Mouse (Mus musculus) stomach, embryonic 14.5 days (tissue): ENCODE data around the gene Skap1. TPM values are rescaled to one million over a fixed set of nuclear protein-coding genes. Genes with fewer than 3 reads are reported as not detected.

ENCODE experiments used
- ATAC-seq: fragments of 200-750 bp; cut with Nextera tagmentation; 2 replicates; pipeline ENCODE4 v1.8.0; 2017; ENCODE audit warnings: low read depth, moderate TSS enrichment; ENCODE audit not compliant: insufficient number of reproducible peaks, insufficient read depth, low FRiP score
- H3K27ac ChIP-seq: fragments of 300-500 bp; sonication (generic); 2 replicates; pipeline ENCODE4 v1.5.1; 2014; ENCODE audit warnings: mild to moderate bottlenecking, low read length, moderate library complexity, mixed read lengths
- H3K27me3 ChIP-seq: fragments of 300-500 bp; sonication (generic); 2 replicates; pipeline ENCODE4 v1.6.1; 2014; ENCODE audit warnings: low read length, control low read depth, mixed read lengths; ENCODE audit not compliant: control insufficient read depth, insufficient read depth
- H3K36me3 ChIP-seq: fragments of 300-500 bp; sonication (generic); 2 replicates; pipeline ENCODE4 v1.6.1; 2014; ENCODE audit warnings: mild to moderate bottlenecking, control low read depth, low read length, moderate library complexity, mixed read lengths; ENCODE audit not compliant: control insufficient read depth, insufficient read depth
- H3K4me1 ChIP-seq: fragments of 300-500 bp; sonication (generic); 2 replicates; pipeline ENCODE4 v1.6.1; 2014; ENCODE audit warnings: low read length, control low read depth, mixed read lengths; ENCODE audit not compliant: control insufficient read depth, insufficient read depth
- H3K4me2 ChIP-seq: fragments of 300-500 bp; sonication (generic); replicated peaks from 2 replicates; pipeline ENCODE4 v1.6.1; 2014; ENCODE audit warnings: low read depth, low read length, control low read depth
- H3K4me3 ChIP-seq: fragments of 300-500 bp; sonication (generic); 2 replicates; pipeline ENCODE4 v1.5.1; 2014; ENCODE audit warnings: low read depth, low read length, control low read depth
- H3K9ac ChIP-seq: fragments of 300-500 bp; sonication (generic); replicated peaks from 2 replicates; pipeline ENCODE4 v1.6.1; 2014; ENCODE audit warnings: low read depth, mild to moderate bottlenecking, control low read depth, low read length, moderate library complexity, mixed read lengths
- H3K9me3 ChIP-seq: fragments of 300-500 bp; sonication (generic); 2 replicates; pipeline ENCODE4 v1.6.1; 2016; ENCODE audit warnings: low read depth, low read length, control low read depth; ENCODE audit not compliant: control insufficient read depth
- WGBS: fragments of 180-500 bp; shearing (Covaris S2); extraction: QIAGEN DNeasy Blood & Tissue Kit; methylation state at CpG from one replicate; pipeline ENCODE4 v1.1.7; 2014; 5-methylcytosine and 5-hydroxymethylcytosine counted together
- polyA plus RNA-seq: library from polyadenylated mRNA; unstranded; fragments of >200 nt; fragmentation: Nextera tagmentation; extraction: Ambion mirVana; gene quantifications from 2 replicates; pipeline ENCODE4 v1.2.1, GENCODE M21; 2014

The Skap1 gene
- polyA plus RNA-seq, 1 experiment from 2014 or later, result 0.82 TPM

DNA sequence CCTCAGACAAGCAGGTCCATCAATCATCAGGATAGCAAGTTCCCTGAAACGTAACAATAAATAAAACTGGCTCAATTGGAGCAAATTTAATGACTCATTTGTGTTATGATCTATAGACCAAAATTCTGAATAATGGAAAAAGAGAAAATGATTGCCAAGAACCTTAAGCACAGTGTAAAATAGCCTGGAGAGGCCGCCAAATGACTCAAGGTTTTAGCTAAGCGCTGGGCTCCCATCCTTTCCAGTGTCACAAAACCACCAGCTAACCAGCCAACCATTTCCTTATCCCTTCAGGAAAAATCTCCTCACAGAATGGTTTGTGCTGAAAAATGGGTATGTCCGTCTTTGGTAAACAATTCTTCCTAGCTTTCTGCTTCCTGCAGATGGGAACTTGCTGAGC lies 279.5 kb downstream of the Skap1 start:
- Histone ChIP-seq H3K27me3 (no peaks in the 10 kb centered on the region), H3K4me3 (no peak overlapping the region), H3K9ac (no peak overlapping the region), H3K4me1 (peaks cover 17% of the 10 kb centered on the region; the same call in 1 of the 2 replicates), H3K9me3 (no peaks in the 10 kb centered on the region), H3K36me3 (no peaks in the 10 kb centered on the region), H3K4me2 (no peak overlapping the region), H3K27ac (no peak overlapping the region)
- WGBS, result 62% methylated on average over 4 of the region's 4 CpGs
- ATAC-seq, result no peak

DNA sequence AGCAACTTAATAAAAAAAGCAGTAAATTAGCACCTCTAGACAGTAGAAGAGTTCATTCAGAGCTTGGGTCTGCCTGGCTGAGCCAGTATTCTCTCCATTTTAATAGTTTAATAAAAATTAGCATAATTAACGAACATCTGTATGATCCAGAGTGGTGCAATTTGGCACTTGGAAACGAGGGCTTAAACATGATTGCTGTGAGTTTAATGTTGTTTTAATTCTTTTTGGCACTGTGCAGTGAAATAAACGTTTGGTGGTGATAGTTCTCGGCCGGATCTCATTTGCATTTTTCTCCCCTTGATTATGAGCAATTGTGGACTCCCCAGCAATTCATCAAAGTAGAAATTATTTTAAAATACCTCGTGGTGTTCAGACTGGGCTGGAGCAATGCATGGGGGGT lies 282.3 kb downstream of the Skap1 start:
- WGBS, result 72% methylated on average over 6 of the region's 6 CpGs

DNA sequence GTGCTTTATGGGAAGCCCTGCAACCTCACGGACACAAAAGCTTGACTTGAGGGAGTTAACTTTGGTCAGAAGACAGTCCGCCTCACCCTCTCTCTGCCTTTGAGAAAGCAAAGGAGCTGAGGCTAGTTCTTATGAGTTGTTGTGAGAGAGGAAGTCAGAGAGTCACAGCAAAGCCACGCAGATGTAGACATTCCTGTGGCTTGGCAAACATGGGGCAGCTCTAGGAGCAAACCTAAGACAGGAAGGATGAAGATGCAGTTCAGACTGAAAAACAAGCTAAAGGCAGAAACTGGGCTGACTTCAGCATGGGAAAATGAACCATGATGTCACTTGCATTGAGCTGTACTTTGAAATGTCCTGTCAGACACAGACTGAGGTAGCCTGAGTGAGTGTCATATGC lies 283.2 kb downstream of the Skap1 start:
- Histone ChIP-seq H3K4me3 (no peak overlapping the region), H3K9me3 (no peaks in the 10 kb centered on the region), H3K9ac (no peak overlapping the region), H3K27ac (no peak overlapping the region), H3K27me3 (no peaks in the 10 kb centered on the region), H3K36me3 (no peaks in the 10 kb centered on the region), H3K4me1 (0 out of 2 replicates have a peak, but pooled peaks cover under 1% of the 10 kb centered on the region), H3K4me2 (no peak overlapping the region)
- no peak for ATAC-seq
- 44% methylated on average over 3 of the region's 3 CpGs for WGBS

More for the DNA sequence above, 282.3 kb downstream of the Skap1 start:
- Histone ChIP-seq H3K36me3 (no peaks in the 10 kb centered on the region), H3K27me3 (no peaks in the 10 kb centered on the region), H3K4me3 (no peak overlapping the region), H3K9ac (no peak overlapping the region), H3K9me3 (no peaks in the 10 kb centered on the region), H3K4me2 (no peak overlapping the region), H3K4me1 (peaks cover 9% of the 10 kb centered on the region; the same call in 1 of the 2 replicates), H3K27ac (no peak overlapping the region)
- no peak for ATAC-seq

DNA sequence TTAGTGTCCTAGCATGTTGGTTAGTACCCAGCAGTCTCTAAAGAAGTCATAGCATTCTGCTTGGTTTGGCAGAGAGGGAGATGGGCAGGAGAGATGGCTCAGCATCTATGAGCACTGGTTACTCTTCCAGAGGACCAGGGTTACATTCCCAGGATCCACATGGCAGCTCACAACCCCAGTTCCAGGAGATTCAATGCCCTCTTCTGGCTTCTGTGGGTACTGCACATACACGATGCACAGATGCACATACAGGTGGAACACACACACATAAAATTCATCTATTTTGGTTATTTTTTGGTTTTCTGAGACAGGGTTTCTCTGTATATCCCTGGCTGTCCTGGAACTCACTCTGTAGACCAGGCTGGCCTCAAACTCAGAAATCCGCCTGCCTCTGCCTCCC lies 290.9 kb downstream of the Skap1 start:
- no peak overlapping the region for H3K9ac ChIP-seq
- no peaks in the 10 kb centered on the region for H3K36me3 ChIP-seq
- no peak overlapping the region for H3K4me2 ChIP-seq
- H3K4me3 ChIP-seq, result no peak overlapping the region
- H3K9me3 ChIP-seq, result no peaks in the 10 kb centered on the region
- WGBS, result 96% methylated on average over 2 of the region's 2 CpGs
- H3K27me3 ChIP-seq, result no peaks in the 10 kb centered on the region
- H3K4me1 ChIP-seq, result no peaks in the 10 kb centered on the region
- H3K27ac ChIP-seq, result no peak overlapping the region
- no peak for ATAC-seq

DNA sequence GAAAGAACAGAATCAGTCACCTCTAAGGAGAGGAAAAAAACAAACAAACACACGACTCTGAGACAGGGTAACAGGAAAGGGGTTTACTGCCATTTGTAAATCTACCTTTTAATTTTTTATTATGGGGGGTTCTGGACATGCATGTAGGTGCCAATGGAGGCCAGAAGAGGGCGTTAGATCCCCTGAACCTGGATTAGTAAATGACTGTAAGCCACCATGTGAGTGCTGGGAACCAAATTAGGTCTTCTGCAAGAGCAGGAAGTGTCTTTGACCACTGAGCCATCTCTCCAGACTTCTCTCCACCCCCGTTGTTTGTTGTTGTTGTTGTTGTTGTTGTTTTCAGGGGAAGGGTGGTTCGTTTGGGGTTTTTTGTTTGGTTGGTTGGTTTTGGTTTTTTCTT lies 293.0 kb downstream of the Skap1 start:
- H3K27ac ChIP-seq, result no peak overlapping the region
- 52% methylated on average over 4 of the region's 4 CpGs for WGBS
- no peak overlapping the region for H3K9ac ChIP-seq
- H3K36me3 ChIP-seq, result no peaks in the 10 kb centered on the region
- no peaks in the 10 kb centered on the region for H3K27me3 ChIP-seq
- ATAC-seq, result no peak
- H3K4me1 ChIP-seq, result no peaks in the 10 kb centered on the region
- no peak overlapping the region for H3K4me3 ChIP-seq
- no peaks in the 10 kb centered on the region for H3K9me3 ChIP-seq
- H3K4me2 ChIP-seq, result no peak overlapping the region

DNA sequence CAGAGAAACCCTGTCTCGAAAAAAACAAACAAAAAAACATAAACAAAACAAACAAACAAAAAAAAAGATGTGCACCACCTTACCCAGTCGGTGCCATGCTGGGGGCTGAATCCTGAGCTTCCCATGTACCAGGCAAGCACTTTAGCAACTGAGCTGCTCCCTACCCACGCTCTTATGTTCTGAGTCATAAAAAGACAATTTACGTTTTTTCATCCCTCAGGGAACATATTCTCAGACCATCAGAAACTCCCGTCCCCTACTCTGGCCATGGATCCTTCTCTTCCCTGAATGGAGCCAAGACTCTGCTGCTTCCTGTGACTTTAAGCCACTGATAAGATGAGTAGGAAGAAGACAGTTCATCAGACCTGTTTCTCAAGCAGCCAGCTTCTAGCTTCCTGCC lies 294.0 kb downstream of the Skap1 start:
- Histone ChIP-seq H3K27me3 (no peaks in the 10 kb centered on the region), H3K9ac (no peak overlapping the region), H3K36me3 (no peaks in the 10 kb centered on the region), H3K4me2 (no peak overlapping the region), H3K4me1 (no peaks in the 10 kb centered on the region), H3K4me3 (no peak overlapping the region), H3K9me3 (no peaks in the 10 kb centered on the region), H3K27ac (no peak overlapping the region)
- 72% methylated on average over 5 of the region's 5 CpGs for WGBS
- ATAC-seq, result no peak

DNA sequence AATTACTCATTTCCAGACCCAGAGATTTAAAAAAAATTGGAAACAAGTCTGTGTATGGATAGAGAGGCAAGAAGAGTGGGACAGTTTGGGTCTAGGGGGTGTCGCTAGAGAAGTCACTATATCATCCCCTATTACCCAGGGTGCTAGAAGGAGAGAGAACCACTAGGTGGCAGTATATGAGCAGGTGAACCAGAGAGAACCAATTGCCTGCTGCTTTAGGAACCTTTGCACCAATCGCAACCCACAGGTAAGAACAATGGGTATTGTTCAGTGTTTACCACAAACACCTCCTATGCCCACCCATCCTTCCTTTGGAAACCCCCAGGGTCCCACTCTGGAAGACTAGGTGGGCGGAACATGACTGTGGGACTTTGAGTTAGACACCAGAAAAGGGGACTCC lies 295.6 kb downstream of the Skap1 start:
- Histone ChIP-seq H3K4me2 (no peak overlapping the region), H3K9ac (no peak overlapping the region), H3K36me3 (no peaks in the 10 kb centered on the region), H3K27me3 (no peaks in the 10 kb centered on the region), H3K4me1 (no peaks in the 10 kb centered on the region), H3K9me3 (no peaks in the 10 kb centered on the region), H3K27ac (no peak overlapping the region), H3K4me3 (no peak overlapping the region)
- no peak for ATAC-seq
- 43% methylated on average over 3 of the region's 3 CpGs for WGBS

DNA sequence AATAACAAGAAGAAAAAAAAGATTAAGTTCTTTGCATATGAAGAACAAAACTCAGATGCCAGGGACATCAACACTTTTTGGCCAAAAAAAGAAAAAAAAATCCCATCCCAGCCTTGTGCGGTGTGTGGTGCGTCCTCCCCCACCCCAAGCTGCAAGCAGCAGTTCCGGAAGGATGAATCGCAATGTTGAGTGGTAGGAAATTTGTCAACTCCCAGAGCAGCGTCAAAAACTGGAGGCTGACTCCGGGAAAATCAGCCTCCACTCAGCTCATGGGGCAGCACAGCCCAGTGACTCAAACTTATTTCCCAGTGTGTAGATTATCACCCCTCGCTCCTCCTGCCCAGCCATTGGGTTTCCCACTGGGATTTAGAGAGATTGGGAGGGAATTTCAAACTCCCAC lies 297.6 kb downstream of the Skap1 start:
- 57% methylated on average over 7 of the region's 7 CpGs for WGBS

DNA sequence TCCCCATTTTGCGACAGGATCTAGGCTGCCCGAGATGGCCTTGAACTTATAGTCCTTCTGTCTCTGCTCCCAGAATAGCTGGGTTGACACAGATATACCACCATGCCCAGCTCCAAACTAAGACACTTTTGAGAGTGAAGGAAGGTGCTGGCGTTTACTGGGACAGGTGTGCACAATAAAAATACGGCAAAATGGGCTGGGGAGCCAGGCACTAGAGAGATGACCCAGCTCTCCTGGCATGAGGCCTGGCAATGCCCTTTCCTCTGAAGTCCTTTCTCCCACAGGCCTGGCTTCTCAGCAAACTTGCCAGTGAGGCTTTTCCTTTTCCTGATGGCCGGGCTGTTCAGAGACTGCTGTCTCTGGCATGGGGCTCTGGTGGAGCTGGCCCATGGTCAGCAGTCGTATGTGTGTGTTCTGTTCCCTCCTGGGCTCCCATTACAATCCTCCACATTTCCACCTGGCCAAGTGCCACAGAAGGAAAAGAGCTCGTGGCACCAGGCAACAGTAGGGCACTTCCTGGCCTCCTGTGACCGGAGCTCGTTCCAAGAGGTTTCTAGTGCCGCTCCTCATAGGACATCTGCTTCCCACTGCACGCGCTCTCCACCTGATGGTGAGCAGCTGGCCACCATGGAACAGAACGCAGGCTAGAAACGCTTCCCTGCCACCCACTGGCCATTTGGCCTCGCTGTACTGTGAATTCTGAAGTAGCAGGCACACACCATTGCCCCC lies 298.5 kb downstream of the Skap1 start:
- Histone ChIP-seq H3K9me3 (no peaks in the 10 kb centered on the region), H3K36me3 (no peaks in the 10 kb centered on the region), H3K9ac (no peak overlapping the region), H3K4me3 (no peak overlapping the region), H3K27me3 (no peaks in the 10 kb centered on the region), H3K27ac (no peak overlapping the region), H3K4me1 (0 out of 2 replicates have a peak, but pooled peaks cover 7% of the 10 kb centered on the region), H3K4me2 (no peak overlapping the region)
- WGBS, result 66% methylated on average over 15 of the region's 15 CpGs
- ATAC-seq, result no peak

More for the DNA sequence above, 297.6 kb downstream of the Skap1 start:
- no peak overlapping the region for H3K9ac ChIP-seq
- no peaks in the 10 kb centered on the region for H3K36me3 ChIP-seq
- H3K4me2 ChIP-seq, result no peak overlapping the region
- no peaks in the 10 kb centered on the region for H3K27me3 ChIP-seq
- no peaks in the 10 kb centered on the region for H3K9me3 ChIP-seq
- H3K4me3 ChIP-seq, result no peak overlapping the region
- no peak overlapping the region for H3K27ac ChIP-seq
- ATAC-seq, result no peak
- no peaks in the 10 kb centered on the region for H3K4me1 ChIP-seq
